Mouse (Mus musculus) cortical plate, adult 2 months (tissue): ENCODE measurements around the gene Hspb3.

Experiments used
- CTCF ChIP-seq: fragments of 200-500 bp; IDR thresholded peaks from 2 replicates; pipeline ENCODE4 v1.5.1; 2011; ENCODE audit warnings: mild to moderate bottlenecking, control low read depth, low read length; ENCODE audit not compliant: insufficient read depth; ENCODE audit errors: extremely low read depth
- POLR2A ChIP-seq: fragments of 200-500 bp; IDR thresholded peaks from 2 replicates; pipeline ENCODE4 v1.6.1; 2011; ENCODE audit warnings: mild to moderate bottlenecking, low read length, control low read depth; ENCODE audit not compliant: insufficient read depth; ENCODE audit errors: extremely low read depth

DNA sequence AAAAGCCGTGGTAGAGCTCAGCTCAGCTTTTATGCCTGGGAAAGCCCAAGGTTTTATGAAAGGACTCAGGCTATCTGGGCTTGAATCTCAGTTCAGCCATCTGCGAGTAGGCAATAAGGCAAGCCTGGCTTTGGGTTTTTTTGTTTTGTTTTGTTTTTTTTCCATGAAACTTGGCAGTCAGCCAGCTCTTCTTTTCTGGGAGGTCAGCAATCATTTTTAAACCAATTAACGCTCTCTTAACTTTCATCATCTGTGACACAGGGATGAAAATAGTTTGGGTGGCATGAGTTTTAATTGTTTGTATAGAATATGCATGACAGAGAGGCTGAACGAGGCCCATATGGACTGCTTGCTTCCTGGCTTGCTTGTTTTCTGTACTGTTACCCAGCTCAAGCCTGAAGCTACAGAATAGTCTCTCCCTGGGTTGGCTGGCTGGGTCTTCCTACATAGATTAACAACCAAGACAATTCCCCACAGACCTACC is 33.4 kb upstream of the Hspb3 start:
- TF ChIP-seq CTCF (no peak), POLR2A (no peak)
